Mouse (Mus musculus): ENCODE measurements around the gene Olfr1209. TPM values are rescaled to one million over a fixed set of nuclear protein-coding genes. Genes with fewer than 3 reads are reported as not detected.

Gene Olfr1209
- not detected for total RNA-seq (2023)

GRCm38 (mm10) chr2:88915057-88915456, at the start of gene Olfr1209:
Gene Olfr1209, minus strand, starts transcription at chr2:88915157.

DNA sequence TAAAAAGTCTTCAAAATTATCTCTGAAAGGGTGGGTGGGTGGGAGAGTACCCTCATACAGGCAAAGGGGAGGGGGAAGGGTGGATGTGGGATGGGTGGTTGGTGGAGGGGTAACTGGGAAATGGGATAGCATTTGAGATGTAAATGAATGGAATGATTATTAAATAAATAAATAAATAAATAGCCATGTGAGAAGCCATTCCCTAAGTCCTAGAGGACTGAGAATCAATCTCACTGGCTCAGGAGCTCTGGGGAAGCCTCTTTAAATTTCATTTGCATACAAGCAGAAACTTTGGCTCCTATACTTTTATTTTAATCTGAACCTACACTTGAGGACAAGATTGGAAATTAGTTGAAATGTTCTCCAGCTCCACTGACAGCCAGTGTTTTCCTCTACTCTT, 38.7 kb upstream of the Olfr1209 start, which contains the start of gene Olfr1212:
Gene Olfr1212, plus strand, starts transcription at position 301 of the 400 bp plus-strand sequence.

GRCm38 (mm10) chr2:88938011-88938410, 23.1 kb upstream of the Olfr1209 start, which contains the start of gene Olfr1211:
Gene Olfr1211, minus strand, starts transcription at chr2:88938111.

DNA sequence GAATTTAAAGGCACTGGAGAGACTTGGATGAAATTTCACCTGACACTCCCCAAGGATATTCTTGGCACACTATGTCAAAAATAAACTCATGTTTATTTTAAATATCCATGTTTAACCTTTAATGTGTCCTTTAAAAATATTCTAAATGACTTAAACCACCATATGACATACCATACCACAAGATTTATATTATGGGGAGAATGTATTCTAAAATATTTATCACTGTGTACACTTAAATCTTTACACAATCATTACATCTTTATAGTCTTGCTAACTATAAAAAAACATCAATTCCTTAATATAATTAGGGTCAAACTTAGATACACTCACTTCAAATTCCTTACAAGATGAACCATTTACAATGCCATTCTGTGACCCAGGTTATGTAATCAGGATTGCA, 12.7 kb downstream of the Olfr1209 start, which contains the start of gene Olfr1208:
Gene Olfr1208, minus strand, starts transcription at position 101 of the 400 bp plus-strand sequence.

DNA sequence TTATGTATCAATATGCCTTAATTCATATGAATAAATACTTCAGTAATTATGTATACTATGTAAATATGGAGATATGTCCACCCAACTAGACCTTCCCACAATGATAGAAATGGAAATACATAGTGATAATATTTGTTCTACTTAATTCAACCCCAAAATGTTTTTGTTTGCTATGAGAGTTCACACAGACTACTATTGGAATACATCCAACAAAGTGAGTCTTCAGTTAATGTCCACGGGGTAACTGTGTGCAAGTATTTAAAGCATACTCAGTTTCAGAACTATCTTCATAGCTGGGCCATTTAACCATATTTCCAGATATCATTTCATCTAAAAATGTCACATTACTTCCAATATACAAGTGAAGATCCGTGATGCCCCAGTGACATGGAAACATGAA, 52.0 kb downstream of the Olfr1209 start, which contains the start of gene Olfr1206:
Gene Olfr1206, plus strand, starts transcription at position 301 of the 400 bp plus-strand sequence.

Other genes with a start within 250 kb of the Olfr1209 start
- not detected for gene Olfr1193, start 239.5 kb downstream of the Olfr1209 start, total RNA-seq (2023)
- gene Olfr1195, start 226.0 kb downstream of the Olfr1209 start, total RNA-seq (2023), result not detected
- gene Olfr1196, start 210.6 kb downstream of the Olfr1209 start, total RNA-seq (2023), result not detected
- gene Olfr1197, start 182.8 kb downstream of the Olfr1209 start, total RNA-seq (2023), result not detected
- gene Olfr1198, start 163.8 kb downstream of the Olfr1209 start, total RNA-seq (2023), result not detected
- gene Olfr1199, start 154.7 kb downstream of the Olfr1209 start, total RNA-seq (2023), result not detected
- not detected for gene Olfr1200, start 144.7 kb downstream of the Olfr1209 start, total RNA-seq (2023)
- not detected for gene Olfr1201, start 122.1 kb downstream of the Olfr1209 start, total RNA-seq (2023)
- gene Olfr1202, start 100.7 kb downstream of the Olfr1209 start, total RNA-seq (2023), result not detected
- gene Olfr1205, start 85.4 kb downstream of the Olfr1209 start, total RNA-seq (2023), result not detected
- not detected for gene Olfr1204, start 65.9 kb downstream of the Olfr1209 start, total RNA-seq (2023)
- not detected for gene Olfr1206, start 51.9 kb downstream of the Olfr1209 start, total RNA-seq (2023)
- gene Olfr1208, start 12.8 kb downstream of the Olfr1209 start, total RNA-seq (2023), result not detected
- gene Olfr1211, start 23.0 kb upstream of the Olfr1209 start, total RNA-seq (2023), result not detected
- gene Olfr1212, start 38.8 kb upstream of the Olfr1209 start, total RNA-seq (2023), result not detected
- gene Gm13762, start 65.1 kb upstream of the Olfr1209 start, total RNA-seq (2023), result not detected
- gene Olfr1214, start 77.5 kb upstream of the Olfr1209 start, total RNA-seq (2023), result not detected
- not detected for gene Olfr1215, start 91.8 kb upstream of the Olfr1209 start, total RNA-seq (2023)
- not detected for gene Olfr1216, start 103.2 kb upstream of the Olfr1209 start, total RNA-seq (2023)
- gene Olfr1217, start 116.9 kb upstream of the Olfr1209 start, total RNA-seq (2023), result not detected
- gene Olfr1218, start 146.0 kb upstream of the Olfr1209 start, total RNA-seq (2023), result not detected
- gene Olfr1219, start 168.4 kb upstream of the Olfr1209 start, total RNA-seq (2023), result not detected
- gene Olfr1220, start 191.7 kb upstream of the Olfr1209 start, total RNA-seq (2023), result not detected
- gene Olfr1221, start 202.1 kb upstream of the Olfr1209 start, total RNA-seq (2023), result not detected
- not detected for gene Olfr1222, start 217.9 kb upstream of the Olfr1209 start, total RNA-seq (2023)
- not detected for gene Olfr1223, start 236.4 kb upstream of the Olfr1209 start, total RNA-seq (2023)
- not detected for gene Olfr1224-ps1, start 248.9 kb upstream of the Olfr1209 start, total RNA-seq (2023)